Mouse (Mus musculus) adrenal gland, adult 8-10 months (tissue): ENCODE data around the gene Snx9. TPM values are rescaled to one million over a fixed set of nuclear protein-coding genes. Genes with fewer than 3 reads are reported as not detected.

Source experiments
- DNase-seq: peaks from one replicate; pipeline ENCODE4 v3.0.0; 2022
- total RNA-seq, 4 experiments: library from RNA; stranded (reverse); gene quantifications; 2 replicates each; pipeline ENCODE4 v1.2.4; 2022

The Snx9 gene
- total RNA-seq, 4 experiments from 2014 or later: 46.3 to 61.4 (median 52.9) TPM

DNA sequence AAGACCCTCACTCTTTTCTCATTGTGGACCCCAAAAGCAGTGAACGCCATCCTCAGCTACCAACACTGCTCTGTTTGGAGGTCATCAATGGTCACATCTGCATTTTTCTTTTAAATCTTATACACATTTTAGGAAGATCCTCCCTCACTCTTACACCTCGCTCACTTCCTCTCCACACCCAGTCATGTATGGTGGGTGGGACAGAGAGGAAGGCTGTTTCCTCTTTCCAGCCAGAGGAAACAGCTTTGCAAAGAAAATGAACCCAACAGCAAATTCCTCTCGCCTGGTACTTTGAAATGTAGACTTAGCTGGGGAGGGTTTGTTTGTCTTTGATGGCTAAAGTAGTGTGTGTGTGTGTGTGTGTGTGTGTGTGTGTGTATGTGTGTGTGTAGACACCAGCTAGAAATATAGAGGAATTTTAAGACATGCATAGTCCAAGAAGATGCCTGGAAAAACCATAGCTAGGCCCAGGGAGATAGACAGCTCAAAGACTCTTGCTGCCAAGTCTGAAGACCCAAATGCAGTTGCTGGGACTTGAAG, 33.2 kb upstream of the Snx9 start:
- no peak for DNase-seq

DNA sequence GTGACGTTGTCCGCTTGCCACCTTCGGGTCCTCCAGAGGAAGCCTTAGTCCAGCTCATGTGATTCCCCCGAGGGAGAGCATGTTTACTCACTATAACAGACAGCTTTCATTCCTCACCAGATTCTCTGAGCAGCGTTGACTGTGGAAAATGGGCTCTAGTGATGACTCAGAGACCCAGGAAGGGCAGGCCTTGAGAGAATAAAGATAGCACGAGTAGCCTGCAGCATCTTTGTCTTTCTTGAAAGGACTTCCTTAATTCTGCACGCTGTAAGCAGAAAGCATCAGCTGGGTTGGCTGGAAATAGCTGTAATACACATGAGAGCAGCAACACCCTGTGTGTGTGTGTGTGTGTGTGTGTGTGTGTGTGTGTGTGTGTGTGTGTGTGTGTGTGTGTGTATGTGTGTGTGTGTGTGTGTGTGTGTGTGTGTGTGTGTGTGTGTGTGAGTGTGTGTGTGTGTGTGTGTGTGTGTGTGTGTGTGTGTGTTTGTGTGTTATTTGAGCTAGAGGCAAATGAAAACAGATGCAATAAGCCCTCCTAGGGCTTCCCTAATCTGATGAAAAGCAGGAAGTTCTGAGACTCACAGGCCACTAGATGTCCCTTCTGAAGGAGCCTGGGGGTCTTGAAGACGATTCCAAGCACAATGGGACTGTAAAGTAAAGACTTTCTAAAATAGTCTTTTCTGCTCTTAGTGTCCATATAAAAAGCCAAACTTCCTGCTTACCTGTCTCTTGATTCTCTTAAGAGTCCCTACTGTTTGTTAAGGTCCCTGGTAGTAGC, 27.1 kb upstream of the Snx9 start:
- DNase-seq: peak; percentile 44

DNA sequence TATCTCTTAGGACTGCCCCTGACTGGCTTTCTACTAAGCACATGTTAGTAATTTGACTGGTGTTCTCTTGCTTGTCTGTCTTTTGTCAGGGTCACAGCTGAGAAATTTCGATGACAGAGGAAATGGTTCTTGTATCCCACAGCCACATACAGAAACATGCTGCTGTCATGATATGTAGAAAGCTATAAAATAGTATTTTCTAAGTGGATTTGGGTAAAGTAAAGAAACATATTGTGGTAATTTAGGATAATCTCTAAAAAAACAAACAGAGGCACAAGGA, 26.5 kb upstream of the Snx9 start:
- DNase-seq: no peak

DNA sequence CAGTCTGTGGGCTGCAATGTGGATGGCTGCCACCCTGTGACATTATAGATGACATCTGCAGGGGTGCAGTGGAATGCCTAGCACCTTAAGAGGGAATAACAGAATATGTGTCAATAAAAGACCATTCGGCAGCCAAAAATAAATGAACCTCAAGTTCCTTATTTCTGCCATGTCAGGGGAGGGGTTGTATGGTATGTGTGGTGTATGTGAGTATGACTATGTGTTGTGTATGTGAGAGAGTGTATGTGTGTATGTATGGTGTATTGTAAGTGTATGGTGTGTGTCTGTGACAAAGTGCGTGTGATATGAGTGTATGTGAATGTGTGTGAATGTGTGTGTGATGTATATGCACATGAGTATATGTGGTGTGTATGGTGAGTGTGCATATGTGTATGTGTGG, 23.3 kb upstream of the Snx9 start:
- no peak for DNase-seq

DNA sequence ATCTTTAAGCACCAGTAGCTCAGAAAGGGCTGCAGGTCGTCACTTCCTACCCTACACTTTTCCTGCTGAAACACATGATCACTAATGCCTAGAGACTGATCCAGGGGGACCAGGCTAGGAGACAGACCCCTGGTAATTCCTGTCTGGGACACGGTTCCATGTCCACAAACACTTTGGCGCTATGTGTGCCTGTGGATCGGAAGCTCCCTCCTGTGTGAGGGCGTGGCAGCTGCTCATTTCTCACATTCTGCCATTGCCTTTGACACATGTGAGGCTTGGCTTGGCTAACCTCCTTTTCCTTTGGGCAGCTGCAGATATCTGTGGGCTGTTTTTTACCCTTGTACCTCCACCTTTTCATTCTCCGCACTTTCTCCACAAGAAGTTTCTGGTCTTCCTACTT, 22.0 kb upstream of the Snx9 start:
- no peak for DNase-seq

DNA sequence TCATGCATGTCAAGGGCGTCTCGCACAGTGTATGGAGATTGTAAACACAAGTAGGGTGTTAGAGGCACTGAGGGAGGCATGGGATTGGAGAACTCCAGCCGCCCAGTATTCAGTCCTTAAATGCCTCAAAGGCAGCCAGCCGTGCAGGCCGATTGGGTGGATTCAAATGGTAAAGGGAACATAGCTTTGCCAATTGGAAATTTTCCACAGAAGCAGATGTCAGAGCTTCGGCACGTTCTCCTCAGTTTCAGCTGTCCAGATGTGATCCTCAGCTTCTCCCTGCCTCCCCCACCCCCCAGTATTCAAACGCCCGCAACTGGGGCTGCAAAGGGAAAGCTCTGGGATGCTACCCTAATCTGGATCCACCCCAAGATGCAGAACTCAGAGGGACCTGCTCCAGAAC, 21.3 kb upstream of the Snx9 start:
- DNase-seq: no peak

DNA sequence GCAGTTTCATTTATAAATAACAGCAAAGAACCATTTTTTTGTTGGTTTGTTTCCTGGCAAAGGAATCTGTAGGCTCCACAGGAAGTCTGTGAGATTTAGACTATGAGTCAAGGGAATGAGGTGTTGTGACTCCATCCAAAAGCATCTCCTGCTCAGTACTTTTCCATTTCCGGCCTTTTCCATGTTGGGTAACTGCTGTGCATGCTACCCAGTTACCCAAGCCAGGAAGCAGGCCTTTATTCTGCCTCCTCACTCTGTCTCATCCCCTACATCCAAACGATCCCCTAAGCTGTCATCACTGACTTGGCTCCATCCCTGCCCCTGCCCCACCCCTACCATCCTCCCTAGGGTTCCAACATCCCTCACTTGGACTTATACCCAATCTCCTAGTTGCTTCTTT, 18.6 kb upstream of the Snx9 start:
- DNase-seq: no peak

DNA sequence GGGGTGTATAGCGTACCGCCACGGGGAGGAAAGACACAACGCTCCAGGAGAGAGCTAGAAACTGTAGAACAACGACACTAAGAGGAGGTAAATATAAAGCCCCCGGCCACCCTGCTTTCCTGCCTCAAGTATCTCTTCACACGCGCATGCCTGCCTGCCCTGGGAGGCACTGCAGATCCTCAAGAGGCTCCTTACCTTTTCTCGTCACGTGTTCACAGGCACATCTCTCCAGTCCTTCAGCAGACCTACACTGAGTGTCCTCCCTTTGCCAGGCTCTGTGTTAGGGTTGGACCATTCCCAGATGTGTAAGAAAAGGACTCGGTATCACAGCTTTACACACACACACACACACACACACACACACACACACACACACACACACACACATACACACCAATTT, 18.1 kb upstream of the Snx9 start:
- DNase-seq: no peak

DNA sequence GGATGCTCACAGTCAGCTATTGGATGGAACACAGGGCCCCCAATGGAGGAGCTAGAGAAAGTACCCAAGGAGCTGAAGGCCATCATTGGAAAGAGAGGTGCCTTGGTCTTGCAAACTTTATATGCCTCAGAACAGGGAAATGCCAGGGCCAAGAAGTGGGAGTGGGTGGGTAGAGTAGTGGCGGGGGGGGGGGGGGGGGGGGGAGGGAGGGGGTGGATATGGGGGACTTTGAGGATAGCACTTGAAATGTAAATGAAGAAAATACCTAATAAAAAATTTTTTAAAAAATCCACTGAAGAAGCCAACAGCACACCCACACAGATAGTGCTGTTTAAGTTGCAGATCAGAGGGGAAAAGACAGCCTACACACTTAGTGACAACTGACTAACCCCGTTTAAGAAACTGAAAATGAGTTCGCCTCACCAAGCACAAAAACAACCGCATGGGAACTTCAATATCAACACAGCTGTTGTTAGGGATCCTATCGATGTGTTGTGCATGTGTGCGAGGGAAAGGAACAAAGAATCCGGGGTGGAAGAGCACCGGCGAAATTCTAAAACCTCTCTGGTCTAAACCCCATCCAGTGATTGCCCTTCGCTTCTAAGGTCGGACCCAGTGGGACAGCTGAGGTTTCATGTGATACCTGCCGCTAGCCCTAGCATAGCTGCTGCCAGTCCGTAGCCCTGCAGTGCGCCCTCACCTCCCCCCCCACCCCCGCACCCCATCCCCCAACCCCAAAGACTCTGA, 13.1 kb upstream of the Snx9 start:
- no peak for DNase-seq

DNA sequence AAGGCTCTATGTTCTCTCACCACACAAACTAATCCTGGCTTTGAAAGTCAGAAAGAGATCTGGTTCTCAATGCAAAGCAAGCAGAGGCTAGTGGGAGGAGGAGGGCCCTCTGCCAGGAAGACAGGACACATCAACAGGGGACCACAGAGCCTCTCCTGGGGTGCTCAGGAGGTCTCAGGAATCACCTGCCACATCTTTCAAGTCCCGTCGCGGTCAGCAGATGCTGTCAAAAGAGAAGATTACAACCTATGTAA, 12.6 kb upstream of the Snx9 start:
- no peak for DNase-seq

DNA sequence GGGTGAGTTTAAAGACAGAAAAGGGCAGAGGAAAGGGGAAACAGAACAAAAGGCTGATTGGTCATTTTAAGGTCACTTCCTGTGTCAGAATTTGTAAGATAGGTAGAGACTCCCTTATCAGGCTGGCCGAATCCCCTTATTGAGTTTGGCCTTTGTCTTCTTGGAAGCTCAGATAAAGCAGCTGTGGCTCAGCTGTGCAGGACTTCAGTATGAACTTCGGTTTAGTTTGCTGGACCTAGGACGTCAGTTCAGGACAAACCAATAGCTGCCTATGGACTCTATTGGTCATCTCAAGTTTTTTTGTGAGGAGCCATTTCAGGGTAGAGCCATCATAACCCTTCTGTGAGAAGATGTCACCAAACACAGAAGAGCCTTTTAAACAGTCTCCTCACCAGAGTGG, 12.2 kb upstream of the Snx9 start:
- no peak for DNase-seq

DNA sequence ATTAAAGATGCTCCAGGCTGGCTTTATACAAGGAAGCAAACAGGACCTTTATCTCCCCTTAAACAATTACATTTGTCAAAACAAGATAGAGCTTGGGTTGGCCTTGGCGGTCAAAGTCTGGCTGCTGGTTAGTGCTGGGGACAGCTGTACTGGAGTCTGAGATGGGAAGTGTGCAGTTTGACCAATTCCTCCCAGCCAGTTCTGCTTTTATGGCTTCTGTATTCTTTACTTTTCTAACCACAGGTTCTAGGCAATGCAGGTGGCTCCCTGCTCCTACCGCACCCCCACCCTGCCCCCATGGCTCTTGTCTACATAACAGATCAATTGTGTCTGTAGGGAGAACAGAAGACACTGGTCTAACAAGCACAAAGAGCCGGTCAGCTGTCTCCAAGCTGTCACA, 11.2 kb upstream of the Snx9 start:
- DNase-seq: no peak

DNA sequence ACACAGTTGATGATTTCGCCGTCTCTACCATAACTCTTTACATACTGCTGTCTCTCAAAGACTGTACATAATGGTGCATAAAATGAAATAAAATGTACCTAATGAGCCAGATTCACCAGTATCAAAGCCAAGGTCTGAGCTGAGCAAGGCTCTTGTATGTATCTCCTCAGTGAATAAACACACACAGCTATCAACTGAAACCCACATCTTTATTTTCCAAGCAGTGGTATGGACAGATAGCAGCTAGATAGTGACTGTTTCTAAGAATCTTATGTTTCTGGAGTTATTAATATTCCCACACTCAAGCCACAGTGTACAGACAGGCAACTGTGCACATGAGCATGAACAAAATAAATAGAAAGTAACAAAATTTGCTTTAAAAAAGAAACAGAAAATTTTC, 10.7 kb upstream of the Snx9 start:
- no peak for DNase-seq

DNA sequence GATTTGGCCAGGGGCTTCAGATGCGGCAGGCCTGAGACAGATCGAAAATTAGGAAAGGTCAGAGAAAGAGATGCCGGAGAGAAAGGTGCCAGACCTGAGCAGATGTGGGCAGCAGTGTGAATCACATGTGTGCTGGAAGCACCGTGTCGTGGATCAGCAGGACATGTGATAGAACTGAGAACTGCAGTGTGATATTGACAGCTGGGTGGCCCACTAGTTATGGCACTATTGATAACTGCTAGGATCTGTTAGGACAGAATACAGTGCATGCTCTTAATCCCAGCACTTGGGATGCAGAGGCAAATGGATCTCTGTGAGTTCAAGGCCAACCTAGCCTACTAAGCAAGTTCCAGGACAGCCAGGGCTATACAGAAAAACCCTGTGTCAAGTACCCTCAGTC, 10.3 kb upstream of the Snx9 start:
- no peak for DNase-seq

DNA sequence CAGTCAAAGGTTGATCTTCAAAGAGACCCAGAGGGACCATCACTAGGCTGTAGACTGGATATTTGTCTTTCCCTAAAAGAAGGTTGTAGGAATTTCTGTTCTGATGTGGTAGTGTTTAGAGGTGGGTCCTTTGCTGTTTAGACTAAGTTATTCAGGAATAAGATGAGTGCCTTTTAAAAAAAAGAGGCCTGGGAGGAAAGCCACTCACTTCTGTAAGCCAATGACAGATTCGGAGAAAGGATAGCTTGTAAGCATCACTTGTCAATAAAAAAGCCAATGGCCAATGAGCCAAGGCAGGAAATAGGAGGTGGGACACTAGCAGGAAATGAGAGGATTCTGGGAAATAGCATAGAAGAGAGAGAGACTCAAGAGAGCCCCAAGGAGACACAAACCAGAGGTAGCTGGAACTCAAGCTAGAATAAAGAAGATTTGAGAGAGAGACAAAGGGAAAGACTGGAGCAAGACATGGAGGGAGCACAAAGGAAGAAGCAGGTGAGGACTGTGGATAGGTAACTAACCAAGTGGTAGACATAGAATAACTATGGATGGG, 9.8 kb upstream of the Snx9 start:
- DNase-seq: no peak

DNA sequence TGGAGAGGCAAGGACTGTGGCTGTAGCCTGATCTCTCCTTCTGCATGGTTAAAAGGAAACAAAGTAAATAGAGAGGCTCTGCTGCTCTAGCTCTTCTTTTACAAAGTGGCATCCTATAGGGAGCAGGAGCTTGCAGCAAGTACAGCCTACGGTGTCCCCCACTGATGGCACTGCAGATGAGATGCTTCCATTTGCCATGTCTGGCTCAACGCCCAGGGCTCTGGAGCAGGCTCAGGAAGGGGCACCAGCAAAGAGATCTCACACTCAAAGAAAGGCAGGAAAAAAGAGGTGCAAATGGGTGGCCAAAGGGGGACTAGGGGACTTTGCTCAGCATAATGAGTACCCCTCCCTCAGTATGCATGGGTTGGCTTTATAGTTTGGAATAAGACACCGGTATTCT, 7.0 kb upstream of the Snx9 start:
- DNase-seq: no peak

DNA sequence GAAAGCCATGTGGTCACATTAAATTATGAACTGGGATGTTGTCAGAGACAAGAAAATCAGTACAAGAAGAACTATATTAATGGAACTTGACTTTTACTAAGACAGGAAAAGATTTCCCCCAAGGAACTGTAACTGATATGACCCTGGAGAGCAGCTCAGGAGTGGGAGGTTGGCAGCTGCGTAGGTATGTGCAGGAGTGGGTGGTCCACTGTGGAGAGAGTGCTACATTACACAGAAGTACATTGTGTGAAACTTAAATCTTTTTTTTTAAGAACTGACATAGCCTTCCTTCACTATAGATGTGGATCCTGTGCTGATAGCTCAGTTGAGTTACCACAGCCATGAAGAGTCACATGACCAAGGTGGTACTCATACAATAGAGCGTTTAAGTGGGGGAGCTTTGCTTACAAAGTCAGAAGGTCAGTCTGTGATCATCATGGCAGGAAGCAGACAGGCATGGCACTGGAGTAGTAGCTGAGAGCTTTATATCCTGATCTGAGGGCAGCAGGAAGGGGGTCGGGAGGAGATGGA, 6.3 kb upstream of the Snx9 start:
- DNase-seq: no peak

DNA sequence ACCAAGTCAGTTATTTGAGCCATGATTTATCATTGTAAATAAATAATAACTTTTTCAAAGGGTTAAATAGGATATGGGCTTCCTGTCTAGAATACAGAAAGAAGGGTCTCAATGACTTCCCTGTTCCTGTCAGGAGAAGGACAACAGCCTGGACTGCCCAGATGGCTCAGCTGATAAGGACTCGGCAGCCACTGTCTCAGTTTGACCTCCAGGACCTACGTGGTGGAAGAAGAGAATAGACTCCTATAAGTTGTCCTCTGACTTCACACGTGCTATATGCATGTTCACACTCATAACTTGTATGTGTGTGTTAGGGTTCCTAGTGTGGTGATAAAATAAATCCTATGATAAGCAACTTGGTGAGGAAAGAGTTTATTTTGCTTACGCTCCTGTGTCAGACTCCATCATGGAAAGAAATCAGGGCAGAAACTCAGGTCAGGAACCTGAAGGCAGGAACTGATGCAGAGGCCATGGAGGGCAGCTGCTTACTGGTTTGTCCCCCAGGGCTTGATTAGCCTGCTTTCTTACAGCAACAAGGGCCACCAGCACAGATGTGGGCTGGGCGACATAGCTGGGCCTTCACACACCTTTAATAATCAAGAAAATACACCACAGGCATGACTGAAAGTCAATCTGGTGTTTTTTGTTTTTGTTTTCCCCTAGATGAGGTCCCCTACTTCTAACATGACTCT, 1.4 kb upstream of the Snx9 start:
- no peak for DNase-seq

DNA sequence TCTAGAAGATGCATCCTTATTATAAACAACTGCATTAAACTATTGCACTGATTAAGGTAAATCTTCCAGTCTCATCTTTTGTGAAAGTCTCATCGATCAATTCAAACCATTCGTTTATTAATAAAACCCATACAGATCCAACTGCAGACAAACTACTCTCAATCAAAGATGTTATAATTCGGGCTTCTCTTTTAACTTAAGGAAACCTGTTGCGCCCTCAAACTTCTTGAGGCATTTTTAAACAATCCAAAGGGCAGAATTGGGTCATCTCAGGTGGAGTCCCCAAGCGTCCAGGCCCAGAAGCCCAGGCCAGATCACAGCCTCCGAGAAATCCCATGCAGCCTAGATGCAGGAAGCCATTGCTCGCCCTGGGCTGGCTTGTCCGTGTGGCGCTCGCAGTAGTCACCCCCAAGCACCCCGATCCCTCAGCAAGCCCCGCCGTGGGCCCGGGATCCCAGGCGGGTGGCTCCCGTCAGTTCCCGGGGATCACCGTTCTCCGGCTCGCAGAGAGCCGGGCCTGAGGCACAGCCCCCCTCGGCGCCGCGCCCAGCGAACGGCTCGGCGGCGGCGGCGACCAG, 490 bp upstream of the Snx9 start:
- peak; percentile 27 for DNase-seq

DNA sequence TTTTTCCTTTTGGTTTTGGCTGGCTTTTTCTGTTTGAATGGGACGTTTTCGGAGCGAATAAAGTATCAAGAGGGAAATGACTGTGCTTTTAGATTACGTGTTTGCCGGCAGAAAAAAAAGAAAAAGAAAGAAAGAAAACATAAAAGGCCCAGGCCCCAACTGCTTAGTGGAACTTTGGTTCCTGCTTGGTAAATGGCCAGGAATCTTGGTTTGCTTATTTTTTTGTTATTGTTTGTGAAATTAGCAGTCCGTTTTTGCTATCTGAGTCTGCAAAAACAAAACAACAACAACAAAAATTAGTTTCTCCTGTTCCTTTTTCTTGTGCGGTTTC, 779 bp downstream of the Snx9 start:
- DNase-seq: no peak

DNA sequence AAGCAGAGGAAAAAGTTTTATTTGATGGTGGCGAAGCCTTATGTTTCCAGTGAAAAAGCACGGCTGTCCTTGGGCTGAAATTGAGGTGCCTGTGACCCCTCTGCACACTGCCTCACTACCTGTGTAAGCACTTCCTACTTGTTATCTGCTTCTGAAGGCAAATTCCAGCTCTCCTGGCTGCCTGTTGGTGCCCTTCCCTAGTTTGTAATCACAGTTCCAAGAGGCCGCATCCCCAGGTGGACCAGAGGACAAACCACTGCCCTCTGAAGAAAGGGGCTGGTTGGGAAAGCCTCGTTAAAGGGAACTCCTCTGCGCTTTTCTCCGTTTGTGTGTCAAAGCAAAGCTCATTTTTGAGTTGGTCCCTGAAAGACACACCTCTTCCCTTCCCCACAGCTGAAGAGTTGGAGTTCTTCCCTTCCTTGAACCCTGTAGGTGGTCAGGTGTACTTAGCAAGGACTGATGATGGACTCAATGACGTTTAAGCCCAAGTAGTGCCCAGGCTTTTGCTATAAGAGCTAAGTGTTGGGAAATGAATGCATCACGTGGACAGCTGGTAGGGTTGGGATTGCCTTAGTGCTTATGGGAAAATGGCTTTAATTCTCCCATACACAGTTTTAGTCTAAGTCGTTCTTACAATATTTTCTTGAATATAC, 2.0 kb downstream of the Snx9 start:
- no peak for DNase-seq

DNA sequence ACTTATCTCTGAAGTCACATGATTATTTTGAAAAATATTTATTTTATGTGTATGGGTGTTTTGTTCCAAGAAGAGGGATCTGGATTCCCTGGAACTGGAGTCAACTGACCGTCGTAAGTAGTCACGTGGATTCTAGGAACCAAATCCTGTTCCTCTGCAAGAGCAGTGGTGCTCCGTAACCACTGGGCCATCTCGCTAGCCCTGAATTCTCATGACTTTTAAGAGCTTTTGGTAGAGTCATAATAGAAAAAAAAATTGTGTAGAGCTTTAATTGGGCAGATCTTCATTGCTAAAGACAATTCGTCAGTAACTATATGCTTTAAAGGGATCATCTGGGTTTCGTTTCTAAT, 2.5 kb downstream of the Snx9 start:
- DNase-seq: no peak

DNA sequence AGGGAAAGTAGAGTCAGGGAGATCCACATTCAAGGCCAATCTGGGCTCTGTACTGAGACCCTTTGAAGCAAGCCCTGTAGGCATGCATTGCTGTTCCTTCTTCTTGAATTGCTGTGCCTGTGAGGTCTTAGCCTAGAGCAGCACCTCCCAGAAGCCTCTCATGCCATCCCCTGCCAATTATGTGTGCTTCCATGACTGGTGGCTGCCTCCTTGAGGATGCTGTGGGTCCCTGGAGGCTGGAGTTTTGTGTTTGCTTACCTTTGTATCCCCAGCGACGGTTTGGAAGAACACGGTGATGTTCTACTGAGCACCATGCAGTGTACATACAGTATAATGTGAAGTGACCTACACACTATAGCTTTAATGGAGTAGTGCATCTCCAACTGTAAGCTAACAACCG, 4.2 kb downstream of the Snx9 start:
- DNase-seq: no peak
